Mouse (Mus musculus): ENCODE data around the gene Gtf2i.

The Gtf2i gene

DNA sequence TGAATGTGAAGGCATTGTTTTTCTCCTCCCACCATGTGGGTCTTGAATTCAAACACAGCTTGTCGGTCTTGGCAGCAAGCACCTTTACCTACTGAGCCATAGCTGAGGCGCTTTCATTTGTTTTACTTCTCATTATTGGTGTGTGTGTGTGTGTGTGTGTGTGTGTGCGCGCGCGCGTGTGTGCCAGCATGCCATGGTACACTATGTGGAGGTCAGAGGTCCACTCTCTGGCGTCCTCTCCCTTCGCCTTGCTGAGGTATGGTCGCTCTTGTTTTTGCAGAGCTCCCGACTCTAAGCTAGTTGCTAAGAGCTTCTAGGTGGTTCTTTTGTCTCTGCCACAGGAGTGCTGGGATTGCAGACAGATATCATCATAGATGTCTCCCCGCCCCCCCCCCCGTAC lies 7.8 kb upstream of the Gtf2i start:
- no peak for DNase-seq (ENCODE audit: low spot score)

DNA sequence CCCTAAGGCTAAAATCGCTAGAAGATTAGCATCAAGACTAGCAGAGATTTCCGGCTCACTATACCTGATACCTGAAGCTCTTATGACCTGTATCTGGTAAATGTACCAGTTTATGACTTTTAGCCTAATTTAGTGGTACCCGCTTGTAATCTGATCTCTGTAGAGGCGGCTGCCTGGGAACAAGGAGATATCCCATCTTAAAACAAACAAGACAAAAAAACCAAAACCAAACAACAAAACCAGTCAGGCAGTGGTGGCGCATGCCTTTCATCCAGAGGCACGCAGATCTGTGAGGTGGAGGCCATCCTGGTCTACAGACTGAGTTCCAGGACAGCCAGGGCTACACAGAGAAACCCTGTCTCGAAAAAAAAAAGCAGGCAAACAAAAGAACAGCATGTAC lies 7.1 kb upstream of the Gtf2i start:
- DNase-seq (ENCODE audit: low spot score) = no peak

DNA sequence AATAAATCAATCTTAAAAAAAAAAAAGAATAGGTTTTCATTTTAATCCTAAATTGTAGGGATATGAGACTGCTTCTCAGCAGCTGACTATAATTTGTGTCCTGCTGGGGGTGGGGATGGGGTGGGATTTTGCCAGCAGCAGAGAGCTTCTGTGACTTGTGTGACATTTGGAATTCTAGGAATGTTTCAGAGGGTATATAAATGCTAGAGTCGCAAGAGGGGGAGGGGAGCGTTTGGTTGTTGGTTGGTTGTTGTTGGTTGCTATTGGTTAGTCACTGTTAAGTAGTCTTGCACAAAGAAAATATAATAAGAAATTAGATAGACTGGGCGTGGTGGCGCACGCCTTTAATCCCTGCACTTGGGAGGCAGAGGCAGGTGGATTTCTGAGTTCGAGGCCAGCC lies 4.3 kb upstream of the Gtf2i start:
- DNase-seq (ENCODE audit: low spot score) = no peak

DNA sequence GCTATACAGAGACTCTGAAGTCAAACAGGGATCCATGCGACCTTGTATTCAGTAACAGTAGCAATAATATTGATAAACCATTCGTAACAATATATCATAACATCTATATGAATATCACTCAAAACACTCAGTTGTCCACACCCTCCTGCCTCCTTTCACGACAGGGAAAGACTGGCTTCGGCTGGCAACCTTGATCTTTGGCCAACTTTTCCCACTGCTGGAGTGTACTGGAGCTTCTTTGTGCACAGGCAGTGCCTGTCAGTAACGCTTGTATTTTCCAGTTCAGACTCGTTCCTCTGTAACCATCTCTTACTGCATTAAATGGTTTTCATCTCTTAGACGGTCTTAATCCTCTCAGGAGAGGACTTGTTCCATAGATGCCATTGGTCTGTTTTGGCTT lies 2.2 kb upstream of the Gtf2i start:
- DNase-seq (ENCODE audit: low spot score) = no peak

DNA sequence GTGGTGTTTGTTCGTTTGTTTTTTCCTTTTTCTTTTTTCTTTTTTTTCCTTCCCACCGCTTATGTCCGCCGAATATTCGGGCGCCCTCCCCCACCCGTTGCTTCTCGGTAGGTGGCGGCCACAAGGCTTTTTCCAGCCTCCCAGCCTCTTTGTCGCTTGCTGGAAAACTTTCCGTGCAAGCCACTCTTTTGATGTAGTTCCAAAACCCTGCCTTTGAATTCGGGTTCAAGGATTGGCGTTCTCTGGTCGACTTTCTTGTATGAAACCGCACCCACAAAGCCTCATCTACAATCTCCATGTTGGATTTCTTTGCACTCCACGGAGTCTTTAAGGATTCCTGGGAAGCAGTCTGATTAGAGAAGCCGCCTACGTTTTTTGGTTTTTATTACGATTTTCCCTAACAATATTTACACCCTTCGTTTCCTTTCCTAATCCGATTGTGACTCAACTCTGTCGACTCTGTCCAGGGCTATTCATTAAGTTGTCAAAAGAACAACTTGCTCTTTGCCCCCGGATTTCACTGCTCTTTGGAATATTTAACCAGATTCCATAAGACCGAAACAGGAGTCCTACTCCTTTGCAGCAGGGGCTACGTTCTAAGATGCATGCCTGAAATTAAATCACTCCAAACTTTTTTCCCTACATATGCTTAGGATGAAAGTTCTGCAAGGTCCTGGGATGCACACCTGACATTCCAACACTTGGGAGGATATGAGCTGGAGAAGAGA lies 1.2 kb upstream of the Gtf2i start:
- DNase-seq (ENCODE audit: low spot score) = peak; percentile 51

DNA sequence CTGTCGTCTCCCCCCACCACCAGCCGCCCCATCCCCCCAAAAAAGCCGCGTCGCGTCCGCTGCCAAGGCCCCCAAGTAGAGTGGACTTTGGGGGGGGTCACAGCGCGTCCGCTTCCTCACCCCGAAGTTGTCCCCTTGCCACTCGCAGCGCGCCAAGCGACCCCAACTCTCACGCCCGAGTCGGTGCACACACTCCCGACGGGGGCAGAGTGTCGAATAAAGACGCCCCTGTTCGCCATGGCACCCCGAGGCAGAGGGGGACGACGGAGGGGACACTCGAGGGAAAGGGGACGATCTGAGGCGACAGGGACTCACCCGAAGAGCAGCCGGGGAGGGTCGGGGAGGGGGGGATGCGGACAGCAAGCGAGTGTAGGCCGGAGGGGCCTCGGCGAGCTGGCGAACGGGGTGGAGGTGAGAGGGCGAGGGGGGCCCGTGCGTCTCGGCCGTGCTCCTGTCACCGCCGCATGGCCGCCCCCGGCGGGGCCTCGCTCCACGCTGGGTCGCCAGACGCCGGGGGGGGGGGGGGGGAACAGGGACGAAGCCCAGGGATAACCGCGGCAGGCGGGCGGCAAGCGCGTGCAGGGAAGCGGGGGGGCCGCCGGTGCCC lies 389 bp downstream of the Gtf2i start:
- DNase-seq (ENCODE audit: low spot score) = peak; percentile 33

DNA sequence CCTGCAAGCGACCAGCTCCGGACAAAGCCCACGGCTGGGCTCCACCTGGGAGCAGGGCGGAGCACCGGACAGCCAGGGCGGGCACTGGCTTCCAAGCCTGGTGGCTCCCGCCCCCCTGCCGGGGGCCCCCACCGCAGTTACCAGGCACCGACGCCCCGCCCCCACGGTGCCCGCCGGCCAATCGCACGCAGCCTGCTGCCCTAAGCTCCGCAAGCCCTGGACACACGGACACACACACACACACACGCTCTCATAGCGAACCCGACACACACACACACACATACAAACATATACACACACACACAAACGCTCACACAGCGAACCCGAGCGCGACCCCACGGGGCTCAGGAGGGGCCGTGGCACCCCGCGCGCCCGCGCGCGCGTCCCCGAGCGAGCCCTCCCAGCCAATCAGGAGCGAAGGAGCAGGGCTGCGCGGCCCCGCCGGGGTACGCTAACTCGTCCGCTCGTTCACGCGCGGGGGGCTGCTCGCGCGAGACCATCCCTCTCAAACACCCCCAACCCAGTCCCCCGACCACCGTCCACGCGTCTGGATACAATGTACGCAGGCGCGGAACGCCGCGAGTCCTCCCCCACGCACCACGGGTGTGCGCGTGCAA lies 1.0 kb downstream of the Gtf2i start:
- DNase-seq (ENCODE audit: low spot score) = peak; percentile 88

DNA sequence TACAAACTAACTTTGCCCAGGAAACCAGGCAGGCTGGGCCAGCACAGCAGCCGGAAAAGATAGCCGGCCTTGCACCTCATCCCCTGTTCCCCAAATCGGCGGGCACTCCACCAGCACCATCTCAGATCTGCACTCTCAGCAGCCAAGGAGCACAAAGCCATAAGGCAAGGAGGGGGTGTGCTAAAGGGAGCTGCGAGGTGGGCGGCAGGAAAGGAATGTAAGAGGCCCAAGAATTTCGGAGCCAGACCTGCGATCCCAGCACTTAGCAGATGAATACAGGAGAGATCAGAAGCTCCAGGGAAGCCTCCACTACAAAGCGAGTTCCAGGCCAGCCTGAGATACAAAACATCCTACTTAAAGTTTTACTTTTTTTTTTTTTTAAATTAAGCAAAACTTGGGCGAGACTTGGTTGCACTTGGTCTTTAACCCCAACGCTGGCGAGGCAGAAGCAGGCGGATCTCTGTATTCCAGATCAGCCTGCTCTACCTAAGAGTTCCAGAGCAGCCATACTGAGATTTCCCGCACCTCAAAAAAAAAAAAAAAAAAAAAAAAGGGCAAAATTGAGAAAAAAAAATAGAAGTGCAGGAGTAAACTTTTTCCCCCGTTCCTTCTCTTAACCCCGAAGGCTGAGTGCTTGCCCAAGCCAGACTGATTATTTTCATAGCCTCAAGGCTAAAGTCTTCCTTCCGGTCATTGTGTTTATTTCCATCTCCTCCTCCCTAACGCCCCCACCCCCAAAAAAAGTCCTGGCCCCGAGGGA lies 1.7 kb downstream of the Gtf2i start:
- peak; percentile 34 for DNase-seq (ENCODE audit: low spot score)

DNA sequence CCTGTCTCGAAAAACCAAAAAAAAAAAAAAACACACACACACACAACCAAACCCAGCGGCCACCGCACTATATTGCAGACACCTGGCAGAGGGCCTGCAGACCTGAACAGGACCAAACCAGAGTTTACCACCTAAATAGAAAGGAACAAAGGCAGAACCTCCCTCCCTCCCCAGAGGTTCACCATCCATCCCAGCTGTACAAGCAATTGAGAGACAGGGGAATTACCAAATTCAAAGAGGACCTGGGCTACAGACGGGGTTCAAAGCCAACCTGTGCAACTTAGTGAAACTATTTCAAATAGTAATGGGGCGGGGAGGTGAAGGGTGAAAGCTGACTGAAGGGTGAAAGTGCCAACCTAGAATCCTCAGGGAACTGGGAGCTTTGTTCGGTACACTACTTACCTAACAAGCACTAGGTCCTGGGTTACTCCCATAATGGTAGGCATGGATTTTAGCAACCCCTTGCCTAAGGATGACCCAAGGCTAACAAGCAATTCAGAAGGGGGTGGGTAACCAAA lies 2.6 kb downstream of the Gtf2i start:
- no peak for DNase-seq (ENCODE audit: low spot score)

DNA sequence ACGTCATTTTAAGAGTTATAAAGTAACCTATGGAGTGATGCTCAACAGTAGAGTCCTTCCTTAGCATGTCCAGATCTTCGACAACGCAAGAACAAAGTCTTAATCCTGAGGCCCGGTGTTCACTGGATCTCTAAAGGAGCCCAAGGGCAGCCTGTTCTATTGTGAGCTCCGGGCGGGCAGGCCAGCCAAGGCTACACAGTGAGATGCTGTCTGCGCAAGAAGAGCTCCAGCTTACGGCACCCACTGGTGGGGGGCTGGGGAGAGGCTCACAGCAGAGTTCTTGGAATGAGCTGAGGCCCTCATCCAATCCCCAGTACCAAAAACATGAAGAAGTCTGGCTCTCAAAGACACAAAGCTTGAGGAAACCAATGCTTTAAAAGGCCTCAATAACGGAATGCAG lies 4.4 kb downstream of the Gtf2i start:
- no peak for DNase-seq (ENCODE audit: low spot score)

DNA sequence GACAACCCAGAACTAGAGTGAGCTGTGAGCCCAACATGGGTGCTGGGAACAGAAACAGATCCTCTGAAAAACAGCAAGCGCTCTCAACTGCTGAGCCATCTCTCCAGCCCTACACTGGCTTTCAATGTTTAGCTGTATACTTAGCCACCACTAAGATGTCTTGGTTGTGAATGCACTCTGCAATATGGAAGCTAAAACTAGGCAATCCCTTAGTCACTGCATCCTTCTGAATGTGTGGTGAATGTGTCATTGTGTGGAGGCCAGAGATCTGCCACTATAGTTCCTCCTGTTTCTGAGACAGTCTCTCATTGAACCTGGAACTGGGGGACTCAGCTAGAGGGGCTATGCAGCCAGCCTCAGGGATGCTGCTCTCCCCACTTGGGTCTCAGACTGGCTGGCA lies 5.2 kb downstream of the Gtf2i start:
- no peak for DNase-seq (ENCODE audit: low spot score)

DNA sequence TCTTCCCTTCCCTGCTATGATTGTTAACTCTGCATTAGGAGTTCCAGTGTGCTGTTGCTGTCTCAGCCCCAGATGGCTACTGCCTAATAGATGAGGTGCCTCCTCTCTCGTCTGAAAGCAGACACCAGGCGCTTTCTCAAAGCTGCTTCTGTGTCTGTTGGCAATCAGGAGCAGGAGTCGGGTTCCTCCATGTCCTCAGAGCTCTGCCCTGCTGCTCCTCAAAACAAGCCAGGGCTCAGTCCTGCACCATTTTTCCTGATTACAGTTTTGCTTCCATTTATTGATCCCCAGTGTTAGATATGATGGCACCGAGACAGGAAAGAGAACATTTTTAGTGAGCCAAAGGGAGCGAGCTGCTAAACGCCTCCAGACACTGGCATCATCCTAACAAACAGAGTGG lies 9.9 kb downstream of the Gtf2i start:
- DNase-seq (ENCODE audit: low spot score) = no peak

DNA sequence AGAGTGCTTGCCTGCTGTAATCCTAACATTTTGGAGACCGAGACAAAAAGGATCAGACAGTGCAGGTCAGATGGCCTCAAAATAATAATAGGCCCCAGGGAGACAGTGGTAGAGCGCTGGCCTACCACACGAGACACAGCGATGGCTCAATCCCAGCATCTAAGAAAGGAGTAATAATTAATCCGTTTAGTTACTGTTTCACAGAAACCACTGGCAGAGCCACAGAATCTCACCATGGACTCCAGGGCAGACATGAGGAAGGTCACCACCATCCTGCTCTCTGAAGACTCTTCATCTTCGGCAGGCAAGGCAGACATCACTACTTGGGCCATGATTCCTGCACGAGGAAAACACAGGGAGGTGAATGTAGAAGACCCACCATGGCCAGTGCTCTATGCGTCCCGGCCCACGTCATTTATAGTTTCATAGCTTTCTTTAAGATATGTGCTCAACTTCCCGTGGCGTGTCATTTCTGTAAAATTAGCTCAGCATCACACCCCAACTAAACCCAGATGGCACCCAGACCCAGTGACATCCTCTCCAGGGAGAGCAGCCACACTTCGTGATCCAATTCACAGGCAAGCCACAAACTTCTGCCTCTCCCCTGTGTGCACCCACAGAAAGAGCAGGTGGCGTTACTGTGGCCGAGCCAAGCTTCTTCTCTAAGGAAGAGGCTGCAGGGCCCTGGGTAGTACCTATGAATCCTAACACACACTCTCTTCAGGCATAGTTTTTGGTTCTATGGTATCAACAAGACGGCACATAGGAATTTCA lies 19.1 kb downstream of the Gtf2i start:
- no peak for DNase-seq (ENCODE audit: low spot score)

DNA sequence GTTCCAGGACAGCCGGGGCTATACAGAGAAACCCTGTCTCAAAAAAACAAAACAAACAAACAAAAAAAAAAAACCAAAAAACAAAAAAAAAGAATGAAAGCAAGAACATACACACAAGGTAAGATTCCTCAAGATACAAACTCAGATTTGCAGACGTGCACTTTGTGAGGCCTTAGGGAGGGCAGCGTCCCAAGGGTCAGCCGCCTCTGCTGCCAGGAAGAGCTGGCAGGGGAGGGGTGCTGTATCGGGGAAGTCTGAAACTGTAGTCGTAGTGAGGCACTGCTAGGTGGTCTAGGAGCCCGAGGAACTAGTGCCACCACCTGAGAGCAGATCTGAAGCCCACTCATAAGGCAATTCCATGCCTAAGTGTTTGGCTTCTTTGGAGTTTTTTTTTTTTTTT lies 20.0 kb downstream of the Gtf2i start:
- DNase-seq (ENCODE audit: low spot score) = no peak

DNA sequence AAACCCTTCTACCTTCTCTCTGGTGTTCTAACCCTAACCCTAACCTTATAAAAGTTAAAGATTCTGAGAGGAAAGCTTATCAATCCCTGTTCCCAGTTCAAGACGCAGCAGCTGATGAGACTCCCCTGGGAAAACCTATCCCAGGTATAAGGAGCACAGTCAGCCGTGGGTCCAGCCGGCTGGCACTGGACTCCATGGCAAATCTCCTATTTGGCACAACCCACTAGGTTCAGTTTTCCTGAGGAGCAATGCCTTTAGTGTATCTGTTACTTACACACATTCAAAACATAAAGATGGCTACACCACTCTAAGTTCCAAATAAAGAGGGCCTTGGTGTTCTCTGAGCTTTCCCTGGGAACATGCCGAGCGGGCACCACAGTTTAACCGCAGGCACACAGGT lies 23.5 kb downstream of the Gtf2i start:
- DNase-seq (ENCODE audit: low spot score) = no peak

DNA sequence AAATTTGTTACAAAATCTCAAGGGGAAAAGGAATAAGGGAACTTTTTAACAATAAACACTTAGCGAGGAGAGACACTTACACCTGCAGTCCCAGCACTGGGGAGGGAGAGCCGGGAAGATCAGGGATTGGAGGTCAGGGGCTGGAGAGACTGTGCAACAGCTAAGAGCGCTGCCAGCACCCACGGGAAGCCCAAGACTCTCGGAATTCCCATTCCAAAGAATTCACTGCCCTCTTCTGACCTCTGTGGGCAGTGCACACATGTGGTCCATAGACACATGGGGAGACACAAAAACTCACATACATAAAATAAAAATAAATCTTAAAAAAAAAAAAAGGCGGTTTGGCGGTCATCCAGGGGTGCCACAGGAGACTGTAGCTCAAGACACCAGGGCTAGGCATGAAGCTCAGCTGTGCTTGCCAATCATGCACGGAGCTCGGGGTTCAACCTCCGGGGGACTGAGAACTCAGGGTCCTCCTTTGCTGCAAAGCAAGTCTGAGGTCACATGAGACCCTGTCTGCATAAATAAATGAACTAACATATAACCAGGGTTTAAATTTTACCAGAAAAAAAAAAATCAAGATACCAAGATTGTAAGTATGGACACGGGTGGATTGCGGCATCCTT lies 24.5 kb downstream of the Gtf2i start:
- no peak for DNase-seq (ENCODE audit: low spot score)

DNA sequence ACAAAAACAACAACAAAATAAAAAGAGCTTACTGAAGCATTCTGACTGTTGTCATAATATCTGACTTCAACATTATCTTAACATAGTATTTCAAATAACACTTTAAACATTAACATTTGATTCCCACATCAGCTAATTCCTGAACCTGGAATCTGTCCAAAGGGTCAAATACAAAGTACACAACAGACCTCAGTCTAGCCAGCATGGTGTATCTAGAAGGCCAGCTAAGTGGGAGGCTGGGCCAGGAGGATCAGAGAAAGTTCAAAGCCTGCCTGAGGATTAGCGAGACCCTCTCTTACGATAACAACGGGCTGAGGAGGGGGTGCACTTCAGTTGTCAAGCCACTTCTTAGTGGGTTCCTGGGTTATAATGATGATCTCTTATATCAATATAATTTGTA lies 26.5 kb downstream of the Gtf2i start:
- no peak for DNase-seq (ENCODE audit: low spot score)

DNA sequence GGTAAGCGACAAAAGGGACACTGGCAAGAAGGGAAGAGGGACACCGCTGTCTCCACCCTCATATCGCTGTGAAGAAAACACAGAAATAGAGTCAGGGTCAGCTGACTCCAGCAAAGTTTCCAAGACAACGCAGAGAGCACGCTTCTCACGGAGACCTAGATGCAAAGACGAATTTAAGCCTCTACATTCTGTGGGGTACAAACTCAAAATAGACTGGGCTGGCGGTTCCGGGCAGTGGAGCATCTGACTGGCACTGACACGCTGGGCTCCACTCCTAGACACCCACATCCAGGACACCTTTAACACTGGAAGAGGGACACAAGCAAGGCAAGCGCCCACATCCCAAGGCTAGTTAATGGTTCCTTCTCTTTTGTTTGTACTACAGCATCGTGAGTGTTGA lies 29.6 kb downstream of the Gtf2i start:
- no peak for DNase-seq (ENCODE audit: low spot score)

DNA sequence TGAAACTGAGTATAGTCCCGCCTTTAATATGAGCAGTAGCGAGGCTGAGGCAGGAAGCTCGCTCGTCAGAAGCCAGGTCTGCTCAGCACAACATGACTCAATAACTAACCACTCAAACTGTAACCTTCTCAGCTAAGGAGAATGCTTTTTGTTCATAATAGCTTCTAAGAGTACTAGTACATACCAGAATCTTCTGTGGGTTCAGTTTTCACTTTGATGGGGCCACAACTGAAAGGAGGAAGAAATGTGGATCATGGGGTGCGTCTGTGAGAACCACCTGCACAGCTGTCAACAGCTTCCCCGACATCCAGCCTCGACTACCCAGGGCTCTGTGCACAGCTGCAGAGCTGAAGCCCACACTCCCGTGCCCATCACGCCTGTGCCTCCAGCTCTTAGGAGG lies 32.0 kb downstream of the Gtf2i start:
- no peak for DNase-seq (ENCODE audit: low spot score)

DNA sequence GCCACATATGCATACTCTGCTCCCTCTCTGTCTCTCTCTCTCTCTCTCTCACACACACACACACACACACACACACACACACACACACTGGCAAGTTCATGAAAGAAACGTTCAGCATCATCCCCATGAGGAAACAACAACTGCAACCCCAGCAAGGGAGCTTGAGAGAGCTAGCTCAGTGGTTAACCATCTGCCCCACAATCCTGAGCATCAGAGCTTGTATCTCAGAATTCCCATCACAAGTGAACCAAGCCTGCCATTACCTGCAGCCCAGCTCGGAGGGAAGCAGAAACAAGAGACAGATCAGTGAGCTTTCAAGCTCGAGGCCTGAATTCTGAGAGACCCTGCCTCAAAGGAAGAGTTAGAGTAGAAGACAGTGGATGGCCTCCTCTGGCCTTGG lies 32.5 kb downstream of the Gtf2i start:
- no peak for DNase-seq (ENCODE audit: low spot score)

DNA sequence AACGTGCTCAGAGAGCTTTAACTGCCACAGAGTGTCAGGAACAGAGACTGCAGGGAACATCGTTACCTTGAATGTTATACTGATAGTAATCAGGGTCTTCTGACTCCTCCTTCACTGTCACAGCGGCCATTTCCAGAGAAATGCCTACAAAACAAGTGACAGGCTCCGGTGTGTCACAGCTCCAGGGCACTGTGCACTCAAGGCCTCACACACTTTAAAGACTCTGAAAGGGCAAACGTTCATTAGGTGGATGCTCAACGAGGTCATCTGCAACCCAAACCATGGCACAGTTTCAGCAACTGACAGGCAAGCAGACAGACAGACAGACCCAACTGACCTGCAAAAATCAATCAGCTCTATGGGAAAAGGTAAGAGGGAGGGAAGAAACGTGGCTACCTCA lies 35.2 kb downstream of the Gtf2i start:
- no peak for DNase-seq (ENCODE audit: low spot score)

DNA sequence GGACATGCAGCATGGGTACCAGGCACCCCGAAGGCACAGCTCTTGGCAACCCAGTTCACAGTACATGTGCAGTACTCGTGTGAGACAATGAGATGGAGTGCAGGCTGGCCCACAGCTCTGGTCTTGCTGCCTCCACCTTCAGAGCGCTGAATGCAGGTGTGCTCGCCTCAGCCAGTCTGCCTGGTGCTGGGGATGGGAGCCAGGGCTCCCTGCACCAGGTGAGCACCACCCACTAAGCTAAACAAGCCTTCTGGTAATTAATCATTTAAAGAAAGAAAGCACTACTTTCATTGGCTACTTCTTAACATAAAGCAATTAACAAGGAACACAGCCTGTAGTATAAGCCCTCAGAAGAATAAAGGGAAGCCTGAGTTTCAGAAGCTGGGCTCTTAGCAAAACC lies 37.5 kb downstream of the Gtf2i start:
- no peak for DNase-seq (ENCODE audit: low spot score)

Measured in left cerebral cortex, adult 11 months (tissue).